Mouse (Mus musculus): ENCODE measurements at regions not wholly inside any gene's neighbourhood (a gene's known extent, or its start where the extent isn't known, plus 50 kb on each side); places are given as distances from the start of the nearest gene placed in this dataset.

- H3K36me3 ChIP-seq (ENCODE audit: control insufficient read depth, insufficient read depth, low read length): no peaks in the 10 kb centered on the region
- no peaks in the 10 kb centered on the region for H3K9me3 ChIP-seq (ENCODE audit: control insufficient read depth, low read length)
- H3K27me3 ChIP-seq (ENCODE audit: control insufficient read depth, insufficient read depth, low read length): no peaks in the 10 kb centered on the region
- DNase-seq (ENCODE audit: low spot score) (no peak), ATAC-seq (replicated peaks; ENCODE audit: low FRiP score) (no peak)
- H3K4me1 ChIP-seq (replicated peaks; ENCODE audit: control insufficient read depth, insufficient read depth, low read length): no peaks in the 10 kb centered on the region
- no peak overlapping the region for H3K4me2 ChIP-seq (ENCODE audit: low read depth, low read length, severe bottlenecking)
- 85% methylated on average over 3 of the region's 3 CpGs for WGBS
- no peak overlapping the region for H3K27ac ChIP-seq (ENCODE audit: low read depth, low read length)
- H3K4me3 ChIP-seq (ENCODE audit: low read depth, low read length): no peak overlapping the region
- no peak overlapping the region for H3K9ac ChIP-seq (ENCODE audit: low read length)
These were observed 53.4 kb upstream of the Lmcd1 start for GRCm38 (mm10) chr6:112220149-112220548.

GRCm38 (mm10) chr6:112221373-112221772 is 52.2 kb upstream of the Lmcd1 start:
- Histone ChIP-seq H3K27me3 (ENCODE audit: control insufficient read depth, insufficient read depth, low read length) (no peaks in the 10 kb centered on the region), H3K9me3 (ENCODE audit: control insufficient read depth, low read length) (no peaks in the 10 kb centered on the region), H3K4me3 (ENCODE audit: low read depth, low read length) (no peak overlapping the region), H3K36me3 (ENCODE audit: control insufficient read depth, insufficient read depth, low read length) (no peaks in the 10 kb centered on the region), H3K9ac (ENCODE audit: low read length) (no peak overlapping the region), H3K27ac (ENCODE audit: low read depth, low read length) (no peak overlapping the region), H3K4me2 (ENCODE audit: low read depth, low read length, severe bottlenecking) (no peak overlapping the region), H3K4me1 (replicated peaks; ENCODE audit: control insufficient read depth, insufficient read depth, low read length) (no peaks in the 10 kb centered on the region)
- WGBS: 75% methylated on average over 2 of the region's 2 CpGs
- no peak for DNase-seq (ENCODE audit: low spot score)
- no peak for ATAC-seq (replicated peaks; ENCODE audit: low FRiP score)

- no peaks in the 10 kb centered on the region for H3K36me3 ChIP-seq (ENCODE audit: control insufficient read depth, insufficient read depth, low read length)
- no peak overlapping the region for H3K9ac ChIP-seq (ENCODE audit: low read length)
- 89% methylated on average over 7 of the region's 7 CpGs for WGBS
- no peaks in the 10 kb centered on the region for H3K27me3 ChIP-seq (ENCODE audit: control insufficient read depth, insufficient read depth, low read length)
- no peaks in the 10 kb centered on the region for H3K9me3 ChIP-seq (ENCODE audit: control insufficient read depth, low read length)
- no peak overlapping the region for H3K4me3 ChIP-seq (ENCODE audit: low read depth, low read length)
- DNase-seq (ENCODE audit: low spot score) (no peak), ATAC-seq (replicated peaks; ENCODE audit: low FRiP score) (no peak)
- H3K4me1 ChIP-seq (replicated peaks; ENCODE audit: control insufficient read depth, insufficient read depth, low read length): no peaks in the 10 kb centered on the region
- H3K27ac ChIP-seq (ENCODE audit: low read depth, low read length): no peak overlapping the region
- H3K4me2 ChIP-seq (ENCODE audit: low read depth, low read length, severe bottlenecking): no peak overlapping the region
These were observed 50.2 kb upstream of the Lmcd1 start for GRCm38 (mm10) chr6:112223325-112223724.
